ENCODE assay signal across 9 mouse cellular contexts in the genomic region with DNA sequence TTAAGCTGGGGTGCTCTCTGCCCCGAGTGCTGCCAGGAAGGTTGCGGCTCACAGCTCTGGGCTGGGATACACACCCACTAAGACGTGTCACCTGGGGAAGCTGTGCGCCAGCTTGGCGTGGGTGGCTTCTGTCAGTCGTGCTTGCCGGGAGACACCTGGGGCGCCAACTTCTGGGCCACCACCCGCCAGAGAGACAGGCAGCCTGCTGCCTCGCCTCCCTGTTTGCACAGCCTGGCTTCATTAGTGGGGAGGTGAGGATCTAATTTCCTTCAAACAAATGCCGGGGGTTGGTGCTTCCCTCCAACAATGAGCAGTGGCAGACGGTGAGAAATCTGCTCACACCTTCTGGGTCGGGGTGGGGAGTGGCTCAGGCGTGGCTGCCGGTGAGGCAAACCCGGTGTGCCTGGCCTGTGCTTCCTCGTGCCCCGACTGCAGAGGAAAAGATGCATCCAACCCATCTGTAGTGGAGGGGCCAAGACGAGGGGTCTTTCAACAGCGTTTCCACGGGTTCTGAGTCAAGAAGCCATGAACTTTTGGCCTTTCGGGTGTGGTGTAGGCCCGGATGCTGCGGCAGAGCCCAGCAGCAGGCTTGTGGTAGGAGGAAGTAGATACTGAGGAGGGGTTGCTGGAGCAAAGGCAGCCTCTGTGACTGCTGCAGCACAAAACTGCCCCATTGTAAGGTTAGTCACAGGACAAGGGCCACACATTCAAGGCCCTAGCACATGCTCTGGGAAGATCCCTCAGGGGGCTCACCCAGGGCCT.
DNase-seq lines count a peak whose midpoint lies in the region; ATAC-seq lines count a peak whose summit lies in the region.
"Had no signal": no experiment of that assay in that cellular context is flagged by ENCODE, and none has a peak within 500 bp of the region (broad histone marks: within the 10 kb centered on the region; RNA-seq: fewer than 3 reads in every experiment).

No protein-coding gene starts in this region.

- no peak for DNase-seq in frontal cortex, postnatal 25 days (ENCODE audit: low spot score in 2 of 2)
- peak; percentile 75 for DNase-seq in CD4-positive helper T cell, adult 2 months (ENCODE audit: low read depth, low spot score)
- peak; percentile 69 to 77 for DNase-seq in right cerebral cortex, postnatal 10 days (ENCODE audit: low spot score in 2 of 2)
- DNase-seq in gastrocnemius, postnatal 14 days, result no peak
- no peak for DNase-seq in cerebellum, adult 9-10 months
- DNase-seq in kidney, adult 18-20 months, result no peak
- DNase-seq: lung, embryonic 14.5 days had no signal

- intact Hi-C loops in gastrocnemius, postnatal 14 days (cut with DNase I; ENCODE audit: low total_unique reads), result no loop called here

- ATAC-seq in frontal cortex, adult (ENCODE audit: low TSS enrichment), result peak; percentile 38
- peak; percentile 95 for ATAC-seq in granulocyte monocyte progenitor cell, adult 5-6 weeks (replicated peaks; ENCODE audit: poor library complexity, severe bottlenecking)

Comparison
In these comparisons a context has a peak if more than half of its experiments do, and no peak if none do; other contexts are left out.
1. DNase-seq: peak in CD4-positive helper T cell, adult 2 months (single experiment) and right cerebral cortex, postnatal 10 days (2 of 2); none in frontal cortex, postnatal 25 days (0 of 2), gastrocnemius, postnatal 14 days (single experiment), cerebellum, adult 9-10 months (single experiment) and kidney, adult 18-20 months (single experiment).